Mouse (Mus musculus): ENCODE results near the gene Rara. TPM values are rescaled to one million over a fixed set of nuclear protein-coding genes. Genes with fewer than 3 reads are reported as not detected.

Gene Rara
- polyA plus RNA-seq, 1 experiment from 2014 or later = 20.1 TPM

DNA sequence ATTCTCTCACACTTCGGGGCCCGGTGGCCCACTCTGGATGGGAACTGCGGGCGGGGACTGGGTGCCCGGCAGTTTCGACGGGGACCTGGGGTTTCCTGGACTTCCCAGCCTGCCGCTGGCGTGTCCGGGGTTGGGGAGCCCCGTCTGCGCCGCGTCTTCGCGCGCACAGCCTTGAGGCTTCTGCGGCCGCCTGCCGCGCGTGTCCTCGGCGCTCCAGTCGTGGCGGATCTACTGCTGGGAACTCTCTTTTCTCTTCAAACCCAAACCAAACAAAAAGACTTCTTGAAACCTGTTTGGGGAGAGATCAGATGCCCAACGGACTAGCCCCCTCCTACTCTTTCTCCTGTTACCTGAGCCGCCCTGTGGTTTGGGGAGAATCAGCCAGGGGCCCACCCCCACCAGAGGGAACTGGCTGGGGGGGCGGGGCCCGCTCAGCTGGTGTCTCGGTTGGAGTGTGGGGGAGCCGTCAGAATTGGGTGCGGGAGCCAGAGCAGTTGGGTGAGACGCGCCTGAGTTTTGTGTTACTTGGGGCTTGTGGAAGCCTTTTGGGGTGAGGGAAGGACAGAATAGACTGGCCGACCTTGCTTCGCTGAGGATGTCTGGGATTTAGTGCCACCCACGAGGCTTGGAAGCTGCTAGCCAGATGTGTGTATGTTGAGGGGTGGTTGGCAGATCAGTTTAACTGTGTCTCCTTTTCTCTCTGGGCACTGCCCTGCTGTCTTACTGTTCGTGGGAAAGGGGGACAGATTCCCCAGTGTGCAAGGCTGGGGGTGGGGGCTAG lies 10.5 kb downstream of the Rara start:
- Histone ChIP-seq H3K4me2 (peak overlapping the region; percentile 97), H3K27me3 (replicated peaks; ENCODE audit: control insufficient read depth, insufficient read depth, low read length) (peaks cover 46% of the 10 kb centered on the region), H3K4me3 (ENCODE audit: low read depth, low read length) (peak overlapping the region; percentile 72), H3K36me3 (ENCODE audit: control insufficient read depth, insufficient read depth, low read length) (0 out of 2 replicates have a peak, but pooled peaks cover 2% of the 10 kb centered on the region), H3K4me1 (replicated peaks; ENCODE audit: control insufficient read depth, insufficient read depth, low read length) (peaks cover 70% of the 10 kb centered on the region), H3K9me3 (ENCODE audit: control insufficient read depth, low read length) (no peaks in the 10 kb centered on the region), H3K27ac (ENCODE audit: low read depth, low read length) (peak overlapping the region; percentile 54), H3K9ac (ENCODE audit: low read depth, low read length) (peak overlapping the region; percentile 74)
- ATAC-seq (replicated peaks; ENCODE audit: low FRiP score) (0 out of 2 replicates have a peak, but pooled peaks have one; percentile 2), DNase-seq (ENCODE audit: low spot score) (no peak)
- 2% methylated on average over 39 of the region's 39 CpGs for WGBS

DNA sequence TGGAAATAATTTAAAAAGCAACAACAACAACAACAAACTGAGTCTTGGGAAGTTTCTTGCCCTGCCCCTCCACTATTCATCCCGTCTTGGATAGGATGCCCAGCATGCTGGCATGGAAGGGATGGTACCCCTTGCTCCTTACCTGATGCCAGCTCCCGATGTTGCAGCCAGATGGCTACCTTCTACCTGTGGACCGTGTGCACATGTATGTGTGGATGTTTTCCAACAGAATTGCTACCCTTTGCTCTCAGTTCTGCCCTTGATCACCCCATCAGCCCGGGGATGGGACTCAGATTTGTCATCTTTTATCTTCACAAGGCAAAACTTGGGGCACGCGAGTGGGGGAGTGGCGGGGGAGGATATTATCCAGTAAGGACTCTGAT lies 11.1 kb downstream of the Rara start:
- 0 out of 2 replicates have a peak, but pooled peaks cover 2% of the 10 kb centered on the region for H3K36me3 ChIP-seq (ENCODE audit: control insufficient read depth, insufficient read depth, low read length)
- H3K4me3 ChIP-seq (ENCODE audit: low read depth, low read length) = peak overlapping the region; percentile 72
- ATAC-seq (replicated peaks; ENCODE audit: low FRiP score) (no peak), DNase-seq (ENCODE audit: low spot score) (no peak)
- 37% methylated on average over 7 of the region's 7 CpGs for WGBS
- H3K9me3 ChIP-seq (ENCODE audit: control insufficient read depth, low read length) = no peaks in the 10 kb centered on the region
- peaks cover 73% of the 10 kb centered on the region for H3K4me1 ChIP-seq (replicated peaks; ENCODE audit: control insufficient read depth, insufficient read depth, low read length)
- no peak overlapping the region for H3K27ac ChIP-seq (ENCODE audit: low read depth, low read length)
- H3K9ac ChIP-seq (ENCODE audit: low read depth, low read length) = no peak overlapping the region
- peak overlapping the region; percentile 97 for H3K4me2 ChIP-seq
- H3K27me3 ChIP-seq (replicated peaks; ENCODE audit: control insufficient read depth, insufficient read depth, low read length) = peaks cover 44% of the 10 kb centered on the region

DNA sequence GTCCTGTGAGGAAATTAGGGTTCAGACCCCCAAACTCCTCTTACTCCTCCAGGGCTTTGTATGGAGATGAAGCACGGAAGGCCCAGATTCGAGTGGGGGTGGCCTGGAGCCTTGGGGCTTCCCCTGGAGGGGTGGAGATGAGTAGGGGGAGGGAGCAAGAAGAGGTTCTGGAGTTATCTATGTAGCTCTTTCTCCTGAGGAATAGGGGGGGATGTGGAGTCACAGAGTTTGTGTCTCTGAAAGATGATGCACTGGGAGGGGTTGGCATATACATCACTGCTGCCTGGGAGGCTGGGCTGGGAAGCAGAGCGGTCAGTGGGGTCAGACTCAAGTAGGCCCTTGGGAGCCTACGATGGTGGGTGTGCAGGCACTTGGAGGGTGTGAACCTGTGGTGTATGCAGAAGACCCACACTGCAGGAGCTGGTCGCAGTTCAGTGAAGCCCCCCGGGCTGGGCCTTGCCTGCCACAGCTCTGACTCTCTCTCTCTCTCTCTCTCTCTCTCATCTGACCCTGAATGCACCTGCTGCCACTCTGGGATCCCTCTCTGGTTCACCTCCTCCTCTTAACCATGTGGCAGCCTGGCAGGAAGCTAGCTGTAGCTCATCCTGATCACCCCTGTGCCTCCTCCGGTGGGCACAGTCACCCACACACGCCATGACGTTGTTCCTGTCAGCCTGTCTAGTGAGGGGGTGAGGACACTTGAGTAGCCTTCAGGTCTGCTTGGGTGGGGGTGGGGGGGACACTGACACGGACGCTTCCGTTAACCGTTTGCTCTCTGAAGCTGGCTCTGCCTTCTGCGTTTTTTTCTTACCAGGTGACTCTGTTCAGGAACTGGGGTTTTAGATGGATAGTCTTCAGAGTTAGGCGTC lies 11.7 kb downstream of the Rara start:
- Histone ChIP-seq H3K36me3 (ENCODE audit: control insufficient read depth, insufficient read depth, low read length) (0 out of 2 replicates have a peak, but pooled peaks cover 2% of the 10 kb centered on the region), H3K27me3 (replicated peaks; ENCODE audit: control insufficient read depth, insufficient read depth, low read length) (peaks cover 41% of the 10 kb centered on the region), H3K9ac (ENCODE audit: low read depth, low read length) (no peak overlapping the region), H3K4me2 (peak overlapping the region; percentile 97), H3K4me3 (ENCODE audit: low read depth, low read length) (peak overlapping the region; percentile 72), H3K4me1 (replicated peaks; ENCODE audit: control insufficient read depth, insufficient read depth, low read length) (peaks cover 79% of the 10 kb centered on the region), H3K9me3 (ENCODE audit: control insufficient read depth, low read length) (no peaks in the 10 kb centered on the region), H3K27ac (ENCODE audit: low read depth, low read length) (no peak overlapping the region; the same call in 1 of the 2 replicates)
- no peak for ATAC-seq (replicated peaks; ENCODE audit: low FRiP score)
- WGBS = 48% methylated on average over 15 of the region's 15 CpGs
- no peak for DNase-seq (ENCODE audit: low spot score)

DNA sequence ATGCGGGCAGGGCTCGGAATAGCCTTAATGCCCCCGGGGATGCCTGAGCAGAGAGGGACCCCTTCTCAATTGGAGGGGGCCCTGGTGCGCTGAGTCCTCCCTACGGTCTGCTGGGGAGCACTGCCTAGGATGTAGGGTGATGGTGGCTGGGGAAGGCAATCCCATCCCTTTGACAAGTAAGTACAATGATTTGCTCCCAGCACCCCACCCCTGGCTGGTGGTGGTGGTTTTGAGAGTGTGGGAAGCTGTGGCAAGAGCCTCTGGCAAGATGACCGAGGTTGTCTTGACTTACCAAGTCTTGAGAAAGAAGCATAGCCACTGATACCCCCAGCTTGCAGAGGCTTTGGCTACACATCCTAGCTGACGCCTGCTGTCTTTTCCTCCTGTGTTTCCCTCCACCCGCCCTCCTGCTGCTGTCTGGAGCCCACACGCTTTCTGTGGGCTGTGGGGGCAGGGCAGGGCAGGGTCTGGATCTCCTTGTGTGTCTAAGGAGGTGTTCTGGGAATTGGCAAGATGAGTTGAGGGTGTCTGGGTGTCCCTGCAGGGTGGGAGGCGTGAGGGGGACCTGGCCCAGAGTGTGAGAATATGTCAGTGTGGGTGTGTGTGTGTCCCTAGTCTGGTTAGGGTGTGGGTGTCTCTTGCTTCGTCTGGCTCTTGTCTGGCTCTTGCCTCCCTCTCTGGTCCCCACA lies 12.5 kb downstream of the Rara start:
- peaks cover 35% of the 10 kb centered on the region for H3K27me3 ChIP-seq (replicated peaks; ENCODE audit: control insufficient read depth, insufficient read depth, low read length)
- WGBS = 56% methylated on average over 11 of the region's 11 CpGs
- no peaks in the 10 kb centered on the region for H3K9me3 ChIP-seq (ENCODE audit: control insufficient read depth, low read length)
- peak overlapping the region; percentile 17; the same call in 1 of the 2 replicates for H3K4me3 ChIP-seq (ENCODE audit: low read depth, low read length)
- ATAC-seq (replicated peaks; ENCODE audit: low FRiP score) (no peak), DNase-seq (ENCODE audit: low spot score) (no peak)
- H3K4me1 ChIP-seq (replicated peaks; ENCODE audit: control insufficient read depth, insufficient read depth, low read length) = peaks cover 83% of the 10 kb centered on the region
- peak overlapping the region; percentile 97 for H3K4me2 ChIP-seq
- H3K9ac ChIP-seq (ENCODE audit: low read depth, low read length) = no peak overlapping the region
- 0 out of 2 replicates have a peak, but pooled peaks cover 1% of the 10 kb centered on the region for H3K36me3 ChIP-seq (ENCODE audit: control insufficient read depth, insufficient read depth, low read length)
- H3K27ac ChIP-seq (ENCODE audit: low read depth, low read length) = no peak overlapping the region; the same call in 1 of the 2 replicates

DNA sequence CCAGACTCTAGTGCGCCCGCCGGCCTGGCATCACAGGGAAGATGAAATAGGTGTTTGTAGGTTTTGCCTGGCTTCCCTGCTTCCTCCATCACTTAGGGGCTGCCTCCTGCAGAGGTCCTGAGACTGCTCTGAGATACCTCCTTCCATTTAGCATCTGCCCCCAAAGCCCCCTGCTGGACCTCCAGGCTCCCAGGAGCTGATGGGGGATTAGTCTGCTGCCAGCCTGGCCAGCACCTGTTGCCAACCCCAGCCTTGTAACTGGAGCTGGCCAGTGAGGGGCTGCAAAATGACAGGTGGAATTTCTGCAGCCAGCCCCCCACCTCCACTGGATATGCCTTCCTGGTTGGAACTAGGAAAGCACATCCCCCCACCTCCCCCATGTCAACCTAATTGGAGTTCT lies 13.2 kb downstream of the Rara start:
- WGBS = 45% methylated on average over 3 of the region's 3 CpGs
- Histone ChIP-seq H3K27ac (ENCODE audit: low read depth, low read length) (peak overlapping the region; percentile 87; the same call in 1 of the 2 replicates), H3K27me3 (replicated peaks; ENCODE audit: control insufficient read depth, insufficient read depth, low read length) (peaks cover 30% of the 10 kb centered on the region), H3K4me3 (ENCODE audit: low read depth, low read length) (peak overlapping the region; percentile 53; the same call in 1 of the 2 replicates), H3K4me1 (replicated peaks; ENCODE audit: control insufficient read depth, insufficient read depth, low read length) (peaks cover 90% of the 10 kb centered on the region), H3K36me3 (ENCODE audit: control insufficient read depth, insufficient read depth, low read length) (no peaks in the 10 kb centered on the region), H3K4me2 (peak overlapping the region; percentile 97), H3K9ac (ENCODE audit: low read depth, low read length) (peak overlapping the region; percentile 69; the same call in 1 of the 2 replicates), H3K9me3 (ENCODE audit: control insufficient read depth, low read length) (no peaks in the 10 kb centered on the region)
- ATAC-seq (replicated peaks; ENCODE audit: low FRiP score) (no peak), DNase-seq (ENCODE audit: low spot score) (no peak)

DNA sequence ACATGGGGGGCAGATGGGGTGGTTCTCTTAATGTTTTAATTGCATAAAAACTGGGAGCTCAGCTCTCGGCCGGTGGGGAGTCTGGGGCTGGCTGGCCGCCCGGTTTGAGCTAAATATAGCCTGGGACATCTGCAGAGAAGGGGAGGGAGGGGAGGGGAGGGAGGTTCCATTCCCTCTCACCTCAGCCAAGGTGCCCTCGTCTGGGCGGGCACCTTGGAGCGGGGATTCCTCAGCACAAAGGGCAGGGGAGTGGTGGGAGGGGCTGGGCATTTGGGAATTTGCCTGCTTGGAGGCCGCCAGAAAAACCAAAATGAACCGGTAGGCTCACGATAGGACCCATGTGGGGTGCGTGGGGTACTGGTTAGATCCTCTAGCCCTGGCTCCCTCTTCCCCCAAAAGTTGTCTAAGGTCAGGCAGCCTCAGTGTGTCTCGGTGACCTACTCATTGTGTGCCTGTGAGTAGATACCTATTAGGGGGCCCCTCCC lies 13.8 kb downstream of the Rara start:
- ATAC-seq (replicated peaks; ENCODE audit: low FRiP score) (no peak; the same call in 1 of the 2 replicates), DNase-seq (ENCODE audit: low spot score) (no peak)
- Histone ChIP-seq H3K4me1 (replicated peaks; ENCODE audit: control insufficient read depth, insufficient read depth, low read length) (peaks cover 87% of the 10 kb centered on the region), H3K36me3 (ENCODE audit: control insufficient read depth, insufficient read depth, low read length) (no peaks in the 10 kb centered on the region), H3K9ac (ENCODE audit: low read depth, low read length) (peak overlapping the region; percentile 69), H3K4me3 (ENCODE audit: low read depth, low read length) (peak overlapping the region; percentile 53), H3K27ac (ENCODE audit: low read depth, low read length) (peak overlapping the region; percentile 87), H3K4me2 (peak overlapping the region; percentile 97), H3K9me3 (ENCODE audit: control insufficient read depth, low read length) (no peaks in the 10 kb centered on the region), H3K27me3 (replicated peaks; ENCODE audit: control insufficient read depth, insufficient read depth, low read length) (peaks cover 24% of the 10 kb centered on the region)
- 11% methylated on average over 12 of the region's 12 CpGs for WGBS

DNA sequence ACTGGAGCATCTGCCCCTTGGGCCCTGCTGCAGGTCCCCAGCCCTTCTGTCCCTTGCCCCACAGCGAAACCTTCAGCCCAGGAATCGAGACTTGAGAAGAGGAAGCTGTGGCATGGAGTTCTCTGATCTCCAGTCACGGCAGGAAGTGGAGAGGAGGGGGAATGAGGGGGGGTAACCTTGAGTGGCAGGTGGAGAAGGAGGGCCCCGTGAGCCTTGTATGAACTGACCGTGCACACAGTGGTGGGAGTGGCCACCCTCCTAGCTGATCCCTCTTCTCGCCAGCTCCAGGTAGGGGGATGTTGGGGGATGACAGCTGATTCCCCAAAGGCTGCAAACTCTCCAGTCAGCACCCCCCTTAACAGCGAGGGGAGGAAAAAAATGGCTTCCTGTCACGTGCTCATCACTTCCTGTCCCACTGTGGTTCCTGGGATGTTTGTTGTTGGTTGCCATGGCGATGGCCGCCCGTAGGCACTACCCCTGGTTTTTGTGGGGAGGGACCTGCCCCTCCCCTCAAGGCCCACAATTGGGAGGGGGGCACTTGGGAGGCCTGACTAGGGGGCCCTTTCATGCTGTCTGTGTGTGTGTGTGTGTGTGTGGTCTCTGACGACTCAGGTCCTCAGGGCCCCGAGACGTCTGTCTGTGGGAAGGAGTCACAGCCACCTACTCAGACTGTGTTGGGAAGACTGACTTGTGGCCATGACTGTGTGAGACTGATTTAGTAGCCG lies 14.4 kb downstream of the Rara start:
- Histone ChIP-seq H3K9ac (ENCODE audit: low read depth, low read length) (peak overlapping the region; percentile 69), H3K9me3 (ENCODE audit: control insufficient read depth, low read length) (no peaks in the 10 kb centered on the region), H3K27ac (ENCODE audit: low read depth, low read length) (peak overlapping the region; percentile 87), H3K36me3 (ENCODE audit: control insufficient read depth, insufficient read depth, low read length) (no peaks in the 10 kb centered on the region), H3K4me1 (replicated peaks; ENCODE audit: control insufficient read depth, insufficient read depth, low read length) (peaks cover 85% of the 10 kb centered on the region), H3K4me2 (peak overlapping the region; percentile 97), H3K4me3 (ENCODE audit: low read depth, low read length) (peak overlapping the region; percentile 53), H3K27me3 (replicated peaks; ENCODE audit: control insufficient read depth, insufficient read depth, low read length) (peaks cover 21% of the 10 kb centered on the region)
- 3% methylated on average over 15 of the region's 15 CpGs for WGBS
- ATAC-seq (replicated peaks; ENCODE audit: low FRiP score) (peak; percentile 58), DNase-seq (ENCODE audit: low spot score) (peak; percentile 83)

All from liver, embryonic 11.5 days (tissue).